Mouse (Mus musculus) kidney, adult 2 months (tissue): Measurements from ENCODE around the gene Hebp1.

Source experiments
- CTCF ChIP-seq: fragments of 200-500 bp; conservative IDR thresholded peaks from 2 replicates; pipeline ENCODE4 v1.5.1; 2011; ENCODE audit warnings: low read depth, mild to moderate bottlenecking, control low read depth, low read length, moderate library complexity, mixed read lengths; ENCODE audit not compliant: insufficient read depth, insufficient read length
- POLR2A ChIP-seq: fragments of 200-500 bp; IDR thresholded peaks from one replicate; pipeline ENCODE4 v1.6.1; 2011; ENCODE audit warnings: low read depth, low read length, control low read depth

GRCm38 (mm10) chr6:135193733-135194132, 4.1 kb downstream of the Hebp1 start:
- TF ChIP-seq CTCF (no peak), POLR2A (no peak)
